In the genomic region with DNA sequence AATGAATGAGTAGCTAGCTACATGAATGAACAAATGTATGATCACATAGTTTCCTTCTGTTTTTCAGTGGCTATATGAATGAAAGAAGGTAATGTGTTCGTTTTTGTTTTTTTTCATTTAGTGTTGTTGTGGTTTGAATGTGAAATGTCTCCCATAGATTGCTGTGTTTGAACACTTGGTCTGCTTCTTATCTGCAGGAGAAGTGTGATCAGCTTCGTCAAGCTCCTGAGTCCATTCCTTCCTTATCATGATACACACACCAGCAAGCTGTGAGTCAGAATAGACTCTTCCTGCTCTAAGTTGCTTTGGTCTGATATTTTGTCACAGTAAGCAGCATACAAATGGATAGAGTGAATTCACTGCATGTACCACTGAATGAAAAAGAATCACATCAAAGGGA, we compare ENCODE assay signal across 1 mouse cellular context.
TF ChIP-seq lines count a peak whose summit lies in the region.

No protein-coding gene starts in this region.

TF ChIP-seq in MEL, 35 proteins besides CTCF, POLR2A, EP300 and RAD21 (continued from another document):
- TF ChIP-seq E2F4 (IDR thresholded peaks at IDR 0.05; ENCODE audit: borderline replicate concordance, low read depth, low read length) (no peak), USF1 (IDR thresholded peaks at IDR 0.05; ENCODE audit: low read depth, low read length) (no peak), ZMIZ1 (IDR thresholded peaks at IDR 0.05; ENCODE audit: low read depth, low read length) (no peak), USF2 (IDR thresholded peaks at IDR 0.05; ENCODE audit: borderline replicate concordance in 1 of 2, insufficient read depth in 1 of 2, low read depth in 1 of 2, low read length in 2 of 2) (no peak), GATA1 (IDR thresholded peaks at IDR 0.05; ENCODE audit: low read depth, low read length) (peak; percentile 100), SMC3 (IDR thresholded peaks at IDR 0.05; ENCODE audit: low read depth, low read length) (no peak), GABPA (IDR thresholded peaks at IDR 0.05; ENCODE audit: low read depth, low read length) (no peak), SIN3A (IDR thresholded peaks at IDR 0.05; ENCODE audit: low read length) (peak; percentile 87), ZC3H11A (IDR thresholded peaks at IDR 0.05; ENCODE audit: low read depth, low read length) (no peak), TAL1 (IDR thresholded peaks at IDR 0.05; ENCODE audit: low read length) (peak; percentile 92), MYB (IDR thresholded peaks at IDR 0.05; ENCODE audit: low read depth, low read length) (no peak), JUND (IDR thresholded peaks at IDR 0.05; ENCODE audit: low read depth, low read length) (0 out of 2 replicates have a peak, but pooled peaks have one; percentile 59), HCFC1 (IDR thresholded peaks at IDR 0.05; ENCODE audit: low read depth, low read length) (peak; percentile 48; the same call in 1 of the 2 replicates), ZKSCAN1 (IDR thresholded peaks at IDR 0.05; ENCODE audit: low read depth, low read length) (no peak), POLR2AphosphoS5 (IDR thresholded peaks at IDR 0.05; ENCODE audit: borderline replicate concordance, low read depth, low read length) (no peak), MYC (IDR thresholded peaks at IDR 0.05; ENCODE audit: low read depth, low read length) (peak; percentile 56; the same call in 1 of the 2 replicates), CHD2 (IDR thresholded peaks at IDR 0.05; ENCODE audit: low read length) (peak; percentile 39), CHD1 (IDR thresholded peaks at IDR 0.05; ENCODE audit: low read depth, low read length) (no peak), MAZ (IDR thresholded peaks at IDR 0.05; ENCODE audit: low read depth, low read length) (no peak), ZNF384 (IDR thresholded peaks at IDR 0.05; ENCODE audit: low read depth, low read length) (peak; percentile 91), POLR2AphosphoS2 (IDR thresholded peaks at IDR 0.05; ENCODE audit: low read length) (no peak), ELF1 (IDR thresholded peaks at IDR 0.05; ENCODE audit: low read depth, low read length) (0 out of 2 replicates have a peak, but pooled peaks have one; percentile 36), UBTF (IDR thresholded peaks at IDR 0.05; ENCODE audit: borderline replicate concordance, insufficient read depth, low read depth, low read length) (no peak), TBP (IDR thresholded peaks at IDR 0.05; ENCODE audit: low read depth, low read length) (no peak), NELFE (IDR thresholded peaks at IDR 0.05; ENCODE audit: low read depth, low read length) (no peak), KAT2A (conservative IDR thresholded peaks at IDR 0.05; ENCODE audit: low read depth, low read length) (no peak)
